Mouse (Mus musculus) ovary, adult 18-20 months (tissue): ENCODE results near the gene Plpp1.

Source experiments
- DNase-seq: peaks from one replicate; pipeline ENCODE4 v3.0.0; 2022; ENCODE audit warnings: low spot score, mixed read lengths

Gene Plpp1

DNA sequence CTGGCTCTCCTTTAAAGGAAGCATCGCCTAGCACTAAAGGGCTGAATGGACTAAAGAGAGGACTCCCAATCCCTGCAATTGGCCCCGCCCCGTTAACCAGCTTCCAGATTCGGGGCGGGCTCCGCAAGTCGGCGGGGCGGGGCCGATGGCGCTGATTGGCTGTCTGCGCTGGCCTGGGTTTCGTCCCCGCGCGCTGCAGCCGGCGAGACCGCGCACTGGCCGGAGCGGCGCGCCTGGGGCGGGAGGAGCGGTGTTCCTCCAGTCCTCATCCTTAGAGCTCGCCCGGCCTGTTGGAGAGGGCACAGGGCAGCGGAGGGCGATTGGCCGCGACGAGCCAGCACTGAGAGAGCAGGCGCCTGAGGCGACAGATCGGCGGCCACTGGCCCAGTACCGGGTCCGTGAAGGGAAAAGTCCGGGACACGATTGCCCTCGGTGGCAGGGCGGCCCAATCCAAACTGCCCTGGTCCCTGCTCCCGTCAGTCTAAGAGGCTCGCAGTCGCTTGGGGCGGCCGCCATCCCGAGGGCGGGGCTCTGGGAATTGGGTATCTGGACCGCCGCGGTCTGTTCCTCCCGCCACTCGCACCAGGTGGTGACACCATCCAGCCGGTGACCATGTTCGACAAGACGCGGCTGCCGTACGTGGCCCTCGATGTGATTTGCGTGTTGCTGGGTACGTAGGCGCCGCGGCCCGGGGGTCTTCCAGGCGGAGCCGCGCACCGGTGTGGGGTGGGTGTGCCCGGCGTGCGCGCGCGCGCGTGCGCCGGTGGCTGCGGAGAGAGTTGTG lies at the start of gene Plpp1:
Gene Plpp1, plus strand, starts transcription at position 196 of the 784 bp plus-strand sequence.
- DNase-seq, result peak; percentile 90

DNA sequence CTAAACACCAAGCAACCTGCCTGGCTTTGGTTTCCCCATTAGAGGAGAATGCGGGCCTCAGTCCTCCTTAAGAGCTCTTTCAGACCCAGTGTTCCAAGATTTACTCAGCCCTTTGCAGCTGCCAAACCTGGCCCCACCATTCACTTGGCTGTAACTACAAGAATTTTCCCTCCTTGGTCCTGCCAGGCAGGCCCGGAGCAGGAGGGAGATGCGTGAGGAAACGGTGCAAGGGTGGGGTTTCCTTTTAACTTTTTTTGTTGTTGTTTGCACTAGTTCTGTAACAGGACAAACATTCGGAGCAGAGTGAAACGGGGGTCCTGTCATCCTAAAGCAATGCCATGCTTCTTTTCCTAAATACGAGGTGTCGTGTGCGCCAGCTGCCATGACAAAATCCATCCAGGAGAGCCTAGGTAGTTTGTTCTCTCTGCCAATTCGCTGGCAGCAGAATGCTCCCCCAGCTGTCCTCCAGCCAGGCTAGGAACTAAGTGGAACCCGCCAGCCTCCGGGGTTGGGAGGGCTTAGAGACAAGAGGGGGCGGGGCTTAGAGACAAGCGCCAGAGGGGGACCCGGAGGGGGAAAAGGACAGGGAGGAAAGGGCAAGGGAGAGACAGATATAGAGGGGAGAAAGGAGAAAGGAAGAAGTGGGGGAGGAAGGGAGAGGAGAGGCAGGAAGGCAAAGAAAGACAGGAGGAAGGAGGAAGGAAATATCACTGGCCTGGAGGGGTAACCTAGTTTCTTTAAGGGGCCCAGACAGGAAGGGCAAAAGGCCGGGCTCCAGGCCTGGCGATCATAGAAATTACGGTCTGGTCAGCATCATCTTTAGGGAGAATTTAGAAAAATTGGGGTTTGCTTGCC lies 48.9 kb upstream of the Plpp1 start:
- peak; percentile 37 for DNase-seq

DNA sequence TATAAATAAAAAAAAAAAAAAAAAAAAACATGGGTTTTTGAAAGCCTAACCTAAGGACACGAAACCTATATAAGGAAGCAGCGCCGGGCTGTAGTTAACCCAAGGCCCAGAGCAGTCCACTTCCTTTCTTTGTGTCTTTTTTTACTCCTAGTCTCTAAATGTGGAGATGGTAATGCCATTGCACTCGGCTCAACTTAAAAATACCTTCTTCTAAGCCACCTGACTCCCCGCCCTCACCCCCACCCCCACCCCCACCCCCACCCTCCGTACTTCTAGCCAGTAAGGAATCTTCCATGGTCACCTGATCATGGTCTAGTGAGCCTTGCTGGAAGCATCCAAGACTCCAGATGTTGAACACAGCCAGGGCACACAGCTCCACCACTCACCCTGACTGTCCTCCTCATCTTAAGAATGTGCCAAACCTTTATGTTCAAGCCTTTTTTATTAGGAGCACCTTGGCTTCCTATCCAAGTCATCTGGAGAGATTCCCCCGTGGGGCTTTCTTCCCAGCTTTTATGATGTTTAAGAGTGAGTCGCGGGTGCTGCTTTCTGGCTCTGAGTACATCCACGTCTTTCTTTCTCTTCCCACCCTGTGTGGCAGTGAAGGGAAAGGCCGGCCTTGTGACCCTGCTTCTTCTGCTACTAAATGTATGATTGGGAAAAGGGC lies 48.1 kb upstream of the Plpp1 start:
- no peak for DNase-seq

DNA sequence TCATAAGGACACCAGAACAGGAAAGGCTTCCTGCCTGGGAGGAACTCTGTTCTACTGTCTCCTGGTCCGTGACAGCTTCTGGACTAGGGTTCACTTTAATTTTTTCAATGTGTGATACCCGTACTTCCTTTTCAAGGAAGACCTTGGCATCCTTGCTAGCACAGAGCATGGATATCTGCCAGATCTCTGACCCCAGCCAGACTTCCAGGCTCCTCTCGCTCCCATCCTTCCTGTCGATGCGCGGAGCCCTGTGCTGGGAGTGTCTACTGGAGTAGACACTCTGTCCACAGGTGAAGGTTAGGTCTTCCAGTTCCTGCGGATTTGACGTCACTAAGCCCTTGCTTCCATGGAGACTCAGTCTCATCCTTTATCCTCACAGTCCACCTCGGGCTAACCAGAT lies 47.1 kb upstream of the Plpp1 start:
- no peak for DNase-seq

DNA sequence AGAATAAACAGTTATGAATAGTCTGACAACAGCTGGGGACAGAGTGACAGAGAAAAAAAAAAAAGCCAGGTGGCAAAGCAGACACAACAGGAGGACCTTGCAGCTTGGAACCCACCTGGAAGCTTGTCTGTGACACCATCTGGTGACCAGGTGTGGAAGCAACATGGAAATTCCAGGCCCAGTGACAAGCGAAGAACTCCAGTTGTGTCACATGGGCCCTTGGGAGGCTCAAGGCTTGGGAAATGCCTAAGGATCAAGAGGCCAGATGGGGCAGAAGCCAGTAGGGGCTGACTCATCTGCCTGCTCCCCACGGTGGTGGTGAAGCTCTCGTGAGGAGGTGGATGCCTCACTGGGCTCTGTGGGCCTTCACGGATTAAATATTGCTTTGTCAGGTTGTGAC lies 45.7 kb upstream of the Plpp1 start:
- DNase-seq, result no peak

DNA sequence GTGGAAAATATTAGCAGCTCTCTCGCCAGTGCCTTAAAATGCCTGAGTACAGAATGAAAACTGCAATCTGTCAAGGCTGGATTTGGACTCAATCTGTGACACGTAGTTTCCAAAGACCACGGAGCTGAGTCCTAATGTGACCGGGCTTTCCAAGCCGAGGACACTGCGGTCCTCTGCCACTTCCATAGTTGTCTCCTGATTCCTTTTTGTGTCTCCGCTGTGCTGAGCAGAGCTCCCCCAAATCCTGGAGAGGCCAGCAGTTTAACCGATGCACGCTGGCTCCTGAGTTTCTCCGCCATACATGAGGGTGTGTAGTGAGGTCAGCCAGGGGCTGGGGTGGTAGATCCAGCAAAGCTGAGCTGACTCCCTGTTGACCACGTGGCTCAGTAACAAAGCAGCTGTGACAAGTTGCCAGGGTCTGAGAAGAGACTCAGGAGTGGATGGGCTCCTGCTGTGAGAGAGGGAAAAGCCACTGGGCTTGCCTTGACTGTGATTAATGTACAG lies 45.0 kb upstream of the Plpp1 start:
- DNase-seq, result no peak

DNA sequence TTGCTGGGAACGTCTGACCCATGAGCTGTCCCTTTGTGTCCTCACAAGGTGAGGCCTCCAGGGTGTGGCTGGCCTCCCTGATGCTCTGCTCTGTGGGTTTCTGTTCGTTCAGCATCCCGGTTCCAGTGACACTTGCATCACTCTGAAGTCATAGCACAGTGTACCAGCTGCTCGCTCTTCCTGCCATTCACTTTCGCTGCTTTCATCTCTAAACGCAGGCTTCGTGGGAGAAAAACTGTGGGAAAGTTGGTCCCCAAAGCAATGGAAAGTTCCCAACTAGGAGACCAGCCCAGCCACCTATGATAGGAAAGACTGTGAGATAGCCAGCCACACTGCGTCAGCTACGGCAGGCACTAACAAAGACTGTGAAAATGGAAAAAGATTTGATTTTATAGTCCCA lies 43.2 kb upstream of the Plpp1 start:
- DNase-seq, result no peak

DNA sequence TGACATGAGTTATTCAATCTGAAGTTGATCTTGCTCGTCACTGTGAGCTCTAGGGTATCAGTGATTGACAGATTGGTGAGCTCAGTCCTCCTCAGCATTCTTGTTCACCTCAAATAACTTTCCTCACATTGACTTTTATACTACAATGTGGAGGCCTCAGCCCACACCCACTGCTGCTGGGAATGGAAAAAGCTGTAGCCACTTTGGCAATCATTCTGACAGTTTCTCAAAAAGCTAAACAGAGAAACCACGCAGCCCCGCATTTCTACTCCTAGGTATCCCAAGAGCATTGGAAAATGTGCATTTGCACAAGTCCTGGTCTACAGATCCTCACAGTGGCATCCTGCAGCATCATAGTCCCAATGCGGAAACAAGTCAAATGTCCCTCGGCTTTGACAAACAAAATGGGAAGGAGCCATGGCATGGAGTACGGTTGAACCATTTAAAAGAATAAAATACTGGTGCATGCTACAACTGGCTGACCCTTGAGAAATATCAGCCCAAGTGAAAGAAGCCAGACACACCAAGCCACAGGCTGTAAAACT lies 42.0 kb upstream of the Plpp1 start:
- no peak for DNase-seq

DNA sequence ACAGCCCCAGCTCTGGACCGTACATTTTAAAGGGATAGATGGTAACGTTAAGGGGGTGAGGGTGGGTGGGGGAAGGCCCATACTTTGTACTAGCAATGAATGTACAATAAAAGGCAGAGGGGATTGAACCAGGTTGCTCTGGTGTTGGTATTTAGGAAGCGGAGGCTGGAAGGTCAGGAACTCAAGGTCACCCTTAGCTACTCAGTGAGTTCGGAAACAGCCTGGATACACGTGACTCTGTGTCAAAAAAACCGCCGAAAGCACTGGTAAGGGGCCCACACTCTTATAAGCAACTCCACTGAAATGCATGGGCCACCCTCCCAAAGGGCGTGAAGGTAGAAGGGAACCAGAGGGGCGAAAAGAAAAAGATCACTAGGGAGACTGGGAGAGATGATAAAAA lies 41.2 kb upstream of the Plpp1 start:
- DNase-seq, result no peak

DNA sequence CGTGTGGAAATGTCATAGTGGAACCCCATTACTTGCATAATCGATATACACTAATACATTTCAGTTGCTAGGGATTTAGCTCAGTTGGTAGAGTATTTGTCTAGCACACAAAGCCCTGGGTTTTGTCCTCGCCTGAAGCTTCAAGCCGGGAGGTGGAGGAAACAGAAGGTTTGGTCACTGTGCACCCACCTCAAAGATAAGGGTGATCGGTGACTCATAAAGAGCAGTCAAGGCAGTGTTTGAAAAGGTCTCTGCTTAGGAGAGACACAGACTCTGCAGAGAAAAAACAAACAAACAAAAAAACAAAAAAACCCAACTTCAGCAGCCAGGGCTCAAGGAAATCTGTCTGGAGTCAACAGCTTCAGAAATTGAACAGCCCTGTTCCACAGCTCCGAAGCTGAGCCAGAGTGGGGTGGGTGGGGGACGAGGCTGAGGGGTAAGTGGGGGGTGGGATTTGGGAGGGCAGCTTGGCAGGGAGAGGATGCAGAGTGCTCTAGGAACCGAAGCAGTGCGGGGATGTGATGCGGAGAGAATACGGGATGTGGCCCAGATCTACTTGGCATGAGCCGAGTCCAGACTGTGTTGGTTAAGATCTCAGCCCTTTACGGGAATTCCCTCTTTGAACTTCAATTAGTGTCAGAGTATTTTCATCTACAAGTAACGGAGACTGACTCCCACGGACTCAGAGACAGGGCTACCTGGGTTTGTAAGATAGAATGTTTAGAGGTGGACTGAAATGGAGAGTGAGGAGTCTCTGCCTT lies 40.6 kb upstream of the Plpp1 start:
- no peak for DNase-seq

DNA sequence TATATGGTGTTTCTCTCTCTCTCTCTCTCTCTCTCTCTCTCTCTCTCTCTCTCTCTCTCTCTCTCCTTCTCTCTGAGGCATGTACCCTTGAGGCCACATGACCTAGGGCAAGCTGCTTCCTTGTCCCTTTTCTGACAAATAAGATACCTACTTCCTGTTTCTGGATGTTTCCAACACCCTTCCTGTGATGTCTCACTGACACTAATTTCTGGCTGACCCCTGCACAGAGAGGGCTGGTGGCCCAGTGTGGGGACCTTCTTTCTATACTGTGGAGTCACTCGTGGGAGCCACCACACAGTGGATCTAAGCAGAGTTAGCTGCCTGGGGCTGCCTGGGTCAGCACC lies 40.1 kb upstream of the Plpp1 start:
- DNase-seq, result no peak

DNA sequence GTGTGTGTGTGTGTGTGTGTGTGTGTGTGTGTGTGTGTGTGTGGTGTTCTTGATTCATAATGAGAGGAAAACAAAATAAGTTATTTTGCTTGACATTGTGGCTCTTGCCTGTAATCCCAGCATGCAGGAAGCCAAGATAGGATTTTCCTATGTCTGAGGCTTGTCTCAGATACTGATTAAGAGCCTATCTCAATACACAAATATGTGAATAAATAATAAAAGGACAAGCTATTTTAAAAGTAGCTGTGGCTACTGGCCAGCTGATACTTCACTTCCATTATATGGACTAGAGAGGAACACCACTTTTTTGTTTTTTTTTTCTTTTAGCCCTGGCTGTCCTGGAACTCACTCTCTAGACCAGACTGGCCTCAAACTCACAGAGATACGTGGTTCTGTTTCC lies 38.8 kb upstream of the Plpp1 start:
- no peak for DNase-seq

DNA sequence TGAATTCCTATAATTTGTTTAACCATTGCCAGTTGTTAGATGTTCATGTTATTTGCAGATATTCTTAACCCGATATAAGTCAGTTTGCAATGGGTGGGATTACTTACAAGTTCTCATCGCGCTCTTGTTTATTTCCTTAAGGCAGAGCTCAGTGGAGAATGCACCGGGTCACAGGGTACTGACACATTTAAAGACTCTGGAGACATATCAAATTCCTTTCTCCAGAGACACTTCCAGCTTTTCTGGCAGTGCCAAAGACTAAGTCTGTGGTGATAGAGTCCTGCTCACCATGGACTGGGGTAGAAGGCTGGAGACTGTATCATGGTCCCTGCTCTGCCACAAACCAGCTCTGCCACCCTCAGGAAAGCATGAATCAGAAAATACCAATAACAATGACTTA lies 38.0 kb upstream of the Plpp1 start:
- no peak for DNase-seq

DNA sequence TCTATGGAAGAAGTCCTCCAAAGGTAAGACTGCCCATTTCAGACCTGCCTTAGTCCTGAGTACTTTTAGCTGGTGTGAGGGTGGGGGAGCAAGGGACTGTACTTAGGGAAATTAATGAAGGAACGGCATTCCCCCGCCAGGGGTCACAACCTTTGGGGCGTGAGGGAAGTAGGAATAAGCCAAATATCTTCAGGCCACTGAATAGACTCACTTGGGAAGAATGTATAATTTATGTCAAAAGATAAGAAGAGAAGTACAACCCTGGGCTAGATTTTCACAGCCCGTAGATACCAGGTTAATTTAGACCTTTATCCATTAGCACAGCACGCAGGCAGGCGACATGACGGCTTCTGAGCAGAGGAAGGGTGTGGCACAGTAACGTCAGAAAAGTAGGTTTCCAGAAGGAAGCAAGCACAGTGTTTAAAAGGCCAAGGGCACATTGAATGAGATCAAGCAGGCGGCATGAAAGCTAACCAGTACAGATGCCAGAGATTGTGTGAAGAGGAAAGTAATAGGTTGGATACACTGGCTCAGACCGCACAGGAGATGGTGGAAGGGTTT lies 37.0 kb upstream of the Plpp1 start:
- DNase-seq, result no peak

DNA sequence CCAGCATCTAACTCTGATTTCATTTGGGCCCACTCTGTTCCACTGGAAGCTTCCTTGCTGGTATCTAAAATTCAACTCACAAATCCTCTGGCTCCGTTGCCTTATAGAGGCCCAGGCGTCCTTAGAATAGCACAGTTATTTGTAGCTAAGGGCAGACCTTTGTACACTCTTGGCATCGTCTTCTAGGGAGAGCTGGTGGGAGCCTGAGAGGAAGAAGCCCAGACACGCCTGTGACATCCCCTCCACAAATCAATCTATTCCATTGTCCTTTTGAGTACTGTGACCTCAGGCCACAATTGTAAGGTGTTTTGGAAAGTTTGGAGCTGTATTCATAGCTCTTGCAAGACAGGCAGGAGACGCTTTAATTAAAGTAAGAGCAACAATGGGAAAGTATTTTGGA lies 36.0 kb upstream of the Plpp1 start:
- DNase-seq, result no peak

DNA sequence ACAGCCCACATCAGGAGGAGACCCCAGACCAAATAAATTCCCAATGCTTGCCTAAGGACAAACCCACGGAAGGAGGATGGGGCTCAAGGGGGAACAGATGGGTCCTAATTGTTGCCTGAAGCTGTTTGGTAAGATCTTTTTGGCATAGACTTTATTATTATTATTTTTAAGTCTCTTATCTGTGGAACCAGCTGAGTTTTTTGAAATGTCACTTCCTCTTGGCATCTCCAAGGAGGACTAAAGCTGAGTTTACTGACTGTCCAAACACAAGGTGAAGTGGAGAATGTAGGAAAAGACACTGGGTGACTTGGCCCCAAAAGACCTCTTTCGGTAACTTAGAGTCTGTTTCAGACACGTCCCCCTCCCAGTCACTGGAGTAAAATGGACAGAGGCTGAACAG lies 34.9 kb upstream of the Plpp1 start:
- no peak for DNase-seq

DNA sequence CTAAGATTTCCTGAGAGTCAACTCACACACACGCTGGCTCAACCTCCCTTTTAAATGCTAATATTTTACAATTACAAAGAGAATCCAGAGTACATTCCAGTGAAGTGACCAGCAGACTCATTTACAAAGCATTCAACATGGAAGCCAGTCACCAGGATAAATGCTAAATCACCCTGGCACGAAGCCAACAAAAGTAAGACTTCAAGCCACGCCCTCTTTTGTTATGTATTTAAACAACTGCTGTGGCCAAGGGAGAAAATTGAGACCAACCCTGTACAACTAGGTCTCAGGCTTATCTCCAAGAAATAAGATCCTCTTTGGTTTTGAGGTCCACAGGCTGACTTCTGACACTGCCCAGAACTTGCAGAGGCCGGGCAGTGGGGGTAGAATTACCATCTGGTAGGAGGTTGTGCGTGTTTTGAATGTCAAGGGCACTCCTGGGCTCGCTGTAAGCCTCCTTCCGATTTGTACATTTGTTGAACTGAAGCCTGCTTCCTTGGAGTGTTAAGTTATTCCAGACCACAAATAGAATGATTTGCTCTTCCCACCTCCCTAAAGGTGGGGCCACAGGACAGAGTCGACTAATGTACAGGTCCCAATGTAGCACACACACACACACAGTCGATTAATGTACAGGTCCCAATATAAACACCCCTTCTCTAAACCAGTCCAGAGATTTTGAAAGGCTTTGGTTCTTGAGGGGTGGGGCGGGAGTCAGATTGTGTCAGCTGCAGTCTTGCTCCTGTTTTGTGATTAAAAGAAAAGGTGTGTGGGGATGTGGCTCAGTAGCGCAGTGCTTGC lies 29.9 kb upstream of the Plpp1 start:
- peak; percentile 53 for DNase-seq

DNA sequence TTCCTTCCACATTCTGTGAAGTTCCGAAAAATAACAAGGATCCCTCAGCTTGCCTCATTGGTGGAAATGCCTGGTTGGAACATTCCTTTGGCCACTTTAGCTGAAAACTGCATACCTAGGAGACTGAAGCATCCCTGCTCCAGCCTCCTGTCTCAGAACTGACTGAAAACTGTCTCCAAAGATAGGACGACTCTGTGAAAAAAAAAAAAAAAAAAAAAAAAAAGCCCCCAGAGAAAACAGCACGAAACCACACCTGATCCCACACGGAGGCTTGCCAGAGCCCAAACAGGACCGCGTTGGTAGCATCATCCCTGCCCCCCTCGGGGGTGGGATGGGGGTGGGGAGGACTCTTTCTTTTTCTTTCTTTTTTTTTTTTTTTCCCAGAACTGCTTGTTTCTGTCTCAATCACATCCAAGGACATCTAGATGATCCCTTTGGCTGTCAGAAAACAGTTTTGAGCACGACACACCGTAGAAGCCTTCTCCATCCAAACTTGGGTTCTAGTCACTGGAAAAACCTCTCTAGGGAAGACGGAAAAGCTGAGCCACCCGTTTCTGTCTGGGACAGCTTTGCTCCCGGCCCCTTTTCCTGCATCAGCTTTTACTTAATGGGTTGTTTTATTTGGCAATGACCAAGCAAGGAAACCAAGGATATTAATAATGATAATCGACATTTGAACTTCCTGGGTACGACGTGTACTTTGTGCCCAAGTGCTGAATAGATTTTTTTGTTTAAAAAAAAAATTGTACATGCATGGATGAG lies 29.0 kb upstream of the Plpp1 start:
- no peak for DNase-seq

DNA sequence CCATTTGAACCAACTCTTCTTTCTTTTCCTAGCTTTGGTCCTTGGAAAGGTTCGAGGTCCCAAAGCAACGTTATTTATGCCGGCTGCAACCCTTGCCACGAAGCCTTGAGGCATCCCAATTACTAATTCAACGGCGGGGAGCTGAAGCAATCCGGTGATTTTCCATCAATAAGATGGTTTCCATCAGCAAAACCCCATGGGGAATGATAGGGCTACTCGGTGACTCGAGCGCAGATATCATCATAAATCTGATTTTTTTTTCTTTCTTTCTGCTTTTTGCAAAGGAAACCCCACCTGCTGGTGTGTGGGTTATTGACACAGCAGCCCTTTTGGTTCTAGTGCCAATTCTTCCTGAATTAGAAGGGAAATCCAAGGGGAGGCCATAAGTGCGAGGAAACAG lies 28.3 kb upstream of the Plpp1 start:
- no peak for DNase-seq

DNA sequence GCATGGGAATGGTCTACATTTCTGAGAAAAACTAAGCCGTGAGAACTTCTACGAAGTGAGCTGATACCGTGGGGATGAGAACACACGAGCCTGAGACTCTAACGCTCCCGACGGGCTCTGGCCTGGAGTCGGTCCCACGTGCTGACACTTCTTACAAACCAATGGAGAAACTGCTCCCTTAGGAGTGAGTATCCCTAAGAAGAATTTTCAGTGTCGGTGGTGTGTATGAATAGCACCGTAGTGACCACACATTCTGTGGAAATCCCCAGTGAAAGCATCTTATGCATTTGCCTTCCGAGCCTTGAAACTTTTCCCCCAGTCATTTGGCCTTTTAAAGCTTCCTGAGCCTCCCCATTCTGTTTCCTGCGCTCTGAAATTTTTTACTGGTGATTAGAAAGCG lies 27.7 kb upstream of the Plpp1 start:
- DNase-seq, result no peak
